Mouse (Mus musculus) ovary, postnatal 36 days (tissue): ENCODE measurements at regions not wholly inside any gene's neighbourhood (a gene's known extent, or its start where the extent isn't known, plus 50 kb on each side); places are given as distances from the start of the nearest gene placed in this dataset.

Experiments
- DNase-seq: peaks from one replicate; pipeline ENCODE4 v3.0.0; 2022; ENCODE audit warnings: low spot score, mixed read lengths

- DNase-seq: no peak
Measured at GRCm38 (mm10) chr13:111159498-111159897, 95.3 kb upstream of the Actbl2 start.

GRCm38 (mm10) chr13:111165538-111165937 lies 89.3 kb upstream of the Actbl2 start:
- DNase-seq: no peak

- no peak for DNase-seq
Measured at GRCm38 (mm10) chr13:111170269-111171165, 84.3 kb upstream of the Actbl2 start.

GRCm38 (mm10) chr13:111179186-111179585 lies 75.6 kb upstream of the Actbl2 start:
- no peak for DNase-seq

- DNase-seq: no peak
Measured at GRCm38 (mm10) chr13:111183293-111183692, 71.5 kb upstream of the Actbl2 start.

GRCm38 (mm10) chr13:111185799-111186198 lies 69.0 kb upstream of the Actbl2 start:
- DNase-seq: no peak

GRCm38 (mm10) chr13:111186833-111187232 lies 68.0 kb upstream of the Actbl2 start:
- no peak for DNase-seq

- DNase-seq: no peak
Measured at GRCm38 (mm10) chr13:111193919-111194318, 60.9 kb upstream of the Actbl2 start.

GRCm38 (mm10) chr13:111194337-111194736 lies 60.5 kb upstream of the Actbl2 start:
- DNase-seq: no peak

GRCm38 (mm10) chr13:111201532-111201931 lies 53.3 kb upstream of the Actbl2 start:
- DNase-seq: no peak

GRCm38 (mm10) chr13:111204580-111205285 lies 50.1 kb upstream of the Actbl2 start:
- DNase-seq: no peak
